13 mouse cellular contexts compared by ENCODE assay signal in genomic region chr8:57347141-57347540, GRCm38 (mm10). TPM values are rescaled to one million over a fixed set of nuclear protein-coding genes. Genes with fewer than 3 reads are reported as not detected.
"Had no signal": no experiment of that assay in that cellular context is flagged by ENCODE, and none has a peak within 500 bp of the region (broad histone marks: within the 10 kb centered on the region; RNA-seq: fewer than 3 reads in every experiment).

No protein-coding gene starts in this region.

- H3K27ac ChIP-seq: kidney, postnatal 0 days; liver, embryonic 15.5 days; neural tube, embryonic 12.5 days; stomach, postnatal 0 days had no signal

- H3K9me3 ChIP-seq: liver, embryonic 15.5 days; neural tube, embryonic 12.5 days had no signal

- H3K4me3 ChIP-seq: liver, embryonic 15.5 days; myocyte; neural tube, embryonic 12.5 days had no signal

- H3K36me3 ChIP-seq: liver, embryonic 15.5 days; neural tube, embryonic 12.5 days had no signal

- DNase-seq: kidney, adult 11 months; kidney, adult 9 months; kidney, postnatal 36 days; lung, embryonic 14.5 days; lung, postnatal 14 days; thymus, postnatal 4 days had no signal

- H3K9ac ChIP-seq: liver, embryonic 15.5 days; lung, embryonic 14.5 days; neural tube, embryonic 12.5 days had no signal

- H3K4me2 ChIP-seq: liver, embryonic 11.5 days; liver, embryonic 15.5 days; lung, embryonic 14.5 days; neural tube, embryonic 12.5 days had no signal

- H3K4me1 ChIP-seq: liver, embryonic 15.5 days; neural tube, embryonic 12.5 days had no signal

RNA-seq across cellular contexts. Expression of gene Hand2, which starts 26.4 kb away (rescaled TPM):
- polyA plus RNA-seq: kidney, postnatal 0 days; midbrain, postnatal 0 days; myocyte had no signal
